Comparison of ENCODE assay signal across 9 mouse cellular contexts in genomic region chr10:81526779-81527178, GRCm38 (mm10). TPM values are rescaled to one million over a fixed set of nuclear protein-coding genes. Genes with fewer than 3 reads are reported as not detected.
DNase-seq lines count a peak whose midpoint lies in the region; ATAC-seq and TF ChIP-seq lines count a peak whose summit lies in the region.
"Had no signal": no experiment of that assay in that cellular context is flagged by ENCODE, and none has a peak within 500 bp of the region (broad histone marks: within the 10 kb centered on the region; RNA-seq: fewer than 3 reads in every experiment).

No protein-coding gene starts in this region.

- ATAC-seq in embryonic facial prominence, embryonic 11.5 days (replicated peaks; ENCODE audit: insufficient number of reproducible peaks, low FRiP score, low TSS enrichment, low read depth): no peak

- in situ Hi-C loops in CH12.LX (cut with MboI; ENCODE audit: low pct_ligation_motif_present, low pct_unique_long_range_greater_than_20kb, low sequenced_read_pairs): no loop called here

- H3K9me3 ChIP-seq in CH12.LX (replicated peaks; ENCODE audit: low read length): no peaks in the 10 kb centered on the region
- H3K9me3 ChIP-seq in embryonic facial prominence, embryonic 11.5 days (replicated peaks; ENCODE audit: control insufficient read depth, low read length): no peaks in the 10 kb centered on the region
- H3K9me3 ChIP-seq: hindbrain, embryonic 15.5 days had no signal

- TF ChIP-seq EP300 in CH12.LX (IDR thresholded peaks at IDR 0.05; ENCODE audit: low read length): no peak

- H3K4me3 ChIP-seq in CH12.LX (replicated peaks in 1 of 3; ENCODE audit: low read depth in 2 of 3, low read length in 2 of 3, poor library complexity in 1 of 3): no peak overlapping the region
- no peak overlapping the region for H3K4me3 ChIP-seq in embryonic facial prominence, embryonic 11.5 days (ENCODE audit: low read depth, low read length)
- H3K4me3 ChIP-seq: hindbrain, embryonic 15.5 days had no signal

- dilution Hi-C loops in CH12.LX (cut with MboI; ENCODE audit: extremely low pct_ligation_motif_present, extremely low pct_unique_long_range_greater_than_20kb, low sequenced_read_pairs): no loop called here

- DNase-seq in CH12.LX (ENCODE audit: extremely low read depth): peak; percentile 80
- DNase-seq in adrenal gland, adult 18-20 months (ENCODE audit: low spot score in 2 of 2): peak; percentile 89 to 95
- DNase-seq in embryonic facial prominence, embryonic 11.5 days (ENCODE audit: low spot score): peak; percentile 81
- peak; percentile 85 to 93 for DNase-seq in heart, postnatal 14 days
- peak; percentile 90 to 91 for DNase-seq in kidney, postnatal 4 days
- peak; percentile 91 for DNase-seq in lung, postnatal 14 days
- peak; percentile 53 for DNase-seq in skeletal muscle tissue, adult 2 months (ENCODE audit: low read depth, low spot score)
- DNase-seq in yolk sac, embryonic 10.5 days (ENCODE audit: low spot score): peak; percentile 60

- TF ChIP-seq POLR2A in CH12.LX (IDR thresholded peaks at IDR 0.05; ENCODE audit: low read depth, low read length): no peak

- intact Hi-C loops in heart, postnatal 14 days (cut with DNase I): loop anchor here (1.0 kb wide), 1 partner anchor 24 kb away; no protein-coding TSS in a partner anchor

- no peak overlapping the region for H3K27ac ChIP-seq in CH12.LX (ENCODE audit: insufficient read depth, low read depth)
- no peak overlapping the region for H3K27ac ChIP-seq in embryonic facial prominence, embryonic 11.5 days (replicated peaks; ENCODE audit: low read depth, low read length)
- H3K27ac ChIP-seq: hindbrain, embryonic 15.5 days had no signal

- H3K79me2 ChIP-seq in CH12.LX (replicated peaks; ENCODE audit: control insufficient read depth, extremely low read depth, insufficient read depth, poor library complexity, severe bottlenecking): no peaks in the 10 kb centered on the region

- TF ChIP-seq RAD21 in CH12.LX (IDR thresholded peaks at IDR 0.05; ENCODE audit: low read depth, low read length): peak; percentile 98

- H3K4me2 ChIP-seq in CH12.LX (ENCODE audit: insufficient read depth, low read depth, poor library complexity, severe bottlenecking): no peak overlapping the region
- no peak overlapping the region for H3K4me2 ChIP-seq in embryonic facial prominence, embryonic 11.5 days (ENCODE audit: low read depth, low read length)
- H3K4me2 ChIP-seq: hindbrain, embryonic 15.5 days had no signal

- H3K36me3 ChIP-seq in CH12.LX (replicated peaks in 1 of 2; ENCODE audit: control insufficient read depth in 1 of 2, insufficient read depth in 1 of 2, low read length in 1 of 2): peaks cover 25 to 36% of the 10 kb centered on the region in 2 experiments
- peaks cover 6% of the 10 kb centered on the region; the same call in 1 of the 2 replicates for H3K36me3 ChIP-seq in embryonic facial prominence, embryonic 11.5 days (replicated peaks; ENCODE audit: control insufficient read depth, insufficient read depth, low read depth, low read length)

- no peak overlapping the region for H3K9ac ChIP-seq in CH12.LX (ENCODE audit: insufficient read depth, low read depth)
- H3K9ac ChIP-seq in embryonic facial prominence, embryonic 11.5 days (replicated peaks; ENCODE audit: low read length): no peak overlapping the region
- H3K9ac ChIP-seq: hindbrain, embryonic 15.5 days had no signal

- peak; percentile 97 to 99 for TF ChIP-seq CTCF in CH12.LX (conservative IDR thresholded peaks at IDR 0.05 in 1 of 2, IDR thresholded peaks at IDR 0.05 in 1 of 2; ENCODE audit: low read depth in 2 of 2, low read length in 2 of 2)

- H3K4me1 ChIP-seq in CH12.LX (ENCODE audit: control insufficient read depth in 1 of 2, insufficient read depth in 2 of 2): peaks cover 8 to 29% of the 10 kb centered on the region in 2 experiments
- H3K4me1 ChIP-seq in embryonic facial prominence, embryonic 11.5 days (ENCODE audit: control insufficient read depth, insufficient read depth, low read length): no peaks in the 10 kb centered on the region
- H3K4me1 ChIP-seq: hindbrain, embryonic 15.5 days had no signal

- peaks cover 4% of the 10 kb centered on the region for H3K27me3 ChIP-seq in CH12.LX (replicated peaks)
- no peaks in the 10 kb centered on the region for H3K27me3 ChIP-seq in embryonic facial prominence, embryonic 11.5 days (ENCODE audit: control insufficient read depth, insufficient read depth, low read length)

- WGBS in embryonic facial prominence, embryonic 11.5 days: 15% methylated on average over 14 of the region's 14 CpGs

TF ChIP-seq in CH12.LX, 34 proteins besides CTCF, POLR2A, EP300 and RAD21 (continues in another document):
- TF ChIP-seq ZKSCAN1 (IDR thresholded peaks at IDR 0.05; ENCODE audit: borderline replicate concordance, low read depth, low read length): no peak
- no peak for TF ChIP-seq MXI1 (IDR thresholded peaks at IDR 0.05; ENCODE audit: low read depth, low read length)
- TF ChIP-seq CHD2 (IDR thresholded peaks at IDR 0.05; ENCODE audit: low read length): no peak
- TF ChIP-seq CHD1 (IDR thresholded peaks at IDR 0.05; ENCODE audit: low read depth, low read length): no peak
- no peak for TF ChIP-seq E2F4 (IDR thresholded peaks at IDR 0.05; ENCODE audit: insufficient replicate concordance, low read depth, low read length)
- TF ChIP-seq MAFK (IDR thresholded peaks at IDR 0.05; ENCODE audit: insufficient replicate concordance, low read length): no peak
- no peak for TF ChIP-seq POLR2AphosphoS2 (IDR thresholded peaks at IDR 0.05; ENCODE audit: low read depth, low read length)
- TF ChIP-seq BHLHE40 (IDR thresholded peaks at IDR 0.05; ENCODE audit: low read depth, low read length): no peak
- no peak for TF ChIP-seq ZNF384 (IDR thresholded peaks at IDR 0.05; ENCODE audit: low read depth, low read length)
- peak; percentile 75 for TF ChIP-seq ZC3H11A (IDR thresholded peaks at IDR 0.05; ENCODE audit: low read depth, low read length)
- TF ChIP-seq PAX5 (IDR thresholded peaks at IDR 0.05; ENCODE audit: low read length): no peak
- no peak for TF ChIP-seq UBTF (IDR thresholded peaks at IDR 0.05; ENCODE audit: low read depth, low read length)
- peak; percentile 61; the same call in 1 of the 2 replicates for TF ChIP-seq IRF4 (IDR thresholded peaks at IDR 0.05; ENCODE audit: low read depth, low read length)
- TF ChIP-seq USF2 (conservative IDR thresholded peaks at IDR 0.05; ENCODE audit: low read depth, low read length): no peak
- TF ChIP-seq MAZ (IDR thresholded peaks at IDR 0.05; ENCODE audit: low read depth, low read length): no peak
- TF ChIP-seq ELF1 (IDR thresholded peaks at IDR 0.05; ENCODE audit: low read depth, low read length): peak; percentile 36; the same call in 1 of the 2 replicates
- TF ChIP-seq SIN3A (IDR thresholded peaks at IDR 0.05; ENCODE audit: low read length): peak; percentile 68
- TF ChIP-seq RCOR1 (conservative IDR thresholded peaks at IDR 0.05; ENCODE audit: low read depth, low read length): no peak
- TF ChIP-seq KAT2A (IDR thresholded peaks at IDR 0.05; ENCODE audit: insufficient replicate concordance, low read length): no peak
- 0 out of 2 replicates have a peak, but pooled peaks have one; percentile 54 for TF ChIP-seq MAX (IDR thresholded peaks at IDR 0.05; ENCODE audit: low read length)
- no peak for TF ChIP-seq JUND (conservative IDR thresholded peaks at IDR 0.05; ENCODE audit: low read depth, low read length)
- TF ChIP-seq HCFC1 (IDR thresholded peaks at IDR 0.05; ENCODE audit: low read depth, low read length): no peak; the same call in 1 of the 2 replicates
- TF ChIP-seq JUN (IDR thresholded peaks at IDR 0.05; ENCODE audit: insufficient read depth, low read depth, low read length): no peak
- peak; percentile 97 for TF ChIP-seq SMC3 (IDR thresholded peaks at IDR 0.05; ENCODE audit: low read depth, low read length)
- TF ChIP-seq MEF2A (IDR thresholded peaks at IDR 0.05; ENCODE audit: borderline replicate concordance, low read depth, low read length): peak; percentile 62; the same call in 1 of the 2 replicates

RNA-seq across cellular contexts. Expression of gene Gna15, which starts 2.8 kb away (rescaled TPM):
- total RNA-seq in CH12.LX (2012; rRNA removed) (9.9 and 10.0 TPM in 2 replicates), CH12.LX (2014; rRNA removed) (5.2 and 5.5 TPM in 2 replicates)
- 4.9 and 5.2 TPM in 2 replicates for polyA plus RNA-seq in CH12.LX (2012; ENCODE audit: insufficient read length, low read depth)
- total RNA-seq in adrenal gland, adult 18-20 months (2021): 1 to 10 TPM; 1.7 to 2.6 TPM
- 0.77 and 0.92 TPM in 2 replicates for polyA plus RNA-seq in embryonic facial prominence, embryonic 11.5 days (2014; fragmentation: Nextera tagmentation; extraction: Ambion mirVana)
- under 1 TPM; 0.73 to 0.76 TPM for total RNA-seq in heart, postnatal 14 days (2021)

RNA-seq across cellular contexts. Expression of gene Gna11, which starts 18.2 kb away (rescaled TPM):
- 7.2 and 9.0 TPM in 2 replicates for total RNA-seq in CH12.LX (2012; rRNA removed)
- 4.1 and 4.3 TPM in 2 replicates for total RNA-seq in CH12.LX (2014; rRNA removed)
- polyA plus RNA-seq in CH12.LX (2012; ENCODE audit: insufficient read length, low read depth): 6.9 and 8.7 TPM in 2 replicates
- total RNA-seq in adrenal gland, adult 18-20 months (2021): 10 to 100 TPM; 81.7 to 83.4 TPM
- 62.0 and 68.6 TPM in 2 replicates for polyA plus RNA-seq in embryonic facial prominence, embryonic 11.5 days (2014; fragmentation: Nextera tagmentation; extraction: Ambion mirVana)
- total RNA-seq in heart, postnatal 14 days (2021): 10 to 100 TPM; 50.6 to 51.6 TPM

RNA-seq across cellular contexts. Expression of gene S1pr4, which starts 26.8 kb away (rescaled TPM):
- 0.25 and 0.30 TPM in 2 replicates for total RNA-seq in CH12.LX (2012; rRNA removed)
- total RNA-seq in CH12.LX (2014; rRNA removed): not detected in 2 replicates
- 0.16 and 0.19 TPM in 2 replicates for polyA plus RNA-seq in CH12.LX (2012; ENCODE audit: insufficient read length, low read depth)
- 1 to 10 TPM; 1.3 to 1.4 TPM for total RNA-seq in adrenal gland, adult 18-20 months (2021)
- polyA plus RNA-seq in embryonic facial prominence, embryonic 11.5 days (2014; fragmentation: Nextera tagmentation; extraction: Ambion mirVana): 0.20 and 0.31 TPM in 2 replicates
- 1 to 10 TPM in 1 of 2 experiments, under 1 TPM in 1; 0.96 to 1.2 TPM for total RNA-seq in heart, postnatal 14 days (2021)

RNA-seq across cellular contexts. Expression of gene Ncln, which starts 30.6 kb away (rescaled TPM):
- 99.5 and 104 TPM in 2 replicates for total RNA-seq in CH12.LX (2012; rRNA removed)
- total RNA-seq in CH12.LX (2014; rRNA removed): 41.5 and 41.7 TPM in 2 replicates
- polyA plus RNA-seq in CH12.LX (2012; ENCODE audit: insufficient read length, low read depth): 80.5 and 89.5 TPM in 2 replicates
- total RNA-seq in adrenal gland, adult 18-20 months (2021): 100 to 1,000 TPM; 106 to 118 TPM
- 31.9 and 44.2 TPM in 2 replicates for polyA plus RNA-seq in embryonic facial prominence, embryonic 11.5 days (2014; fragmentation: Nextera tagmentation; extraction: Ambion mirVana)
- 10 to 100 TPM; 55.4 to 62.0 TPM for total RNA-seq in heart, postnatal 14 days (2021)

RNA-seq across cellular contexts. Expression of gene Aes, which starts 32.5 kb away (rescaled TPM):
- 93.5 and 114 TPM in 2 replicates for total RNA-seq in CH12.LX (2012; rRNA removed)
- 7.3 and 11.5 TPM in 2 replicates for total RNA-seq in CH12.LX (2014; rRNA removed)
- 23.4 and 25.1 TPM in 2 replicates for polyA plus RNA-seq in CH12.LX (2012; ENCODE audit: insufficient read length, low read depth)
- total RNA-seq in adrenal gland, adult 18-20 months (2021): 1,000 to 10,000 TPM in 1 of 2 experiments, 100 to 1,000 TPM in 1; 911 to 1,138 TPM
- 303 and 321 TPM in 2 replicates for polyA plus RNA-seq in embryonic facial prominence, embryonic 11.5 days (2014; fragmentation: Nextera tagmentation; extraction: Ambion mirVana)
- 100 to 1,000 TPM; 900 to 948 TPM for total RNA-seq in heart, postnatal 14 days (2021)

Comparison
In these comparisons a context has a peak if more than half of its experiments do, and no peak if none do; other contexts are left out.
1. RNA of gene Gna11, which starts 18.2 kb away (total RNA-seq): 81.7 to 83.4 TPM in adrenal gland, adult 18-20 months and 50.6 to 51.6 TPM in heart, postnatal 14 days; 4.1 to 9.0 TPM in CH12.LX; every median in the first group is over 4 times any median in the second.
2. Peak in every context shown above with its lines, with median percentiles within 50 percentile points of each other: DNase-seq.